Mouse (Mus musculus): ENCODE measurements at regions not wholly inside any gene's neighbourhood (a gene's known extent, or its start where the extent isn't known, plus 50 kb on each side); places are given as distances from the start of the nearest gene placed in this dataset.

GRCm38 (mm10) chr1:79197682-79198081 is 242.2 kb downstream of the Scg2 start:
- TF ChIP-seq EP300 (IDR thresholded peaks at IDR 0.05) (no peak), CTCF (IDR thresholded peaks at IDR 0.05) (no peak)

Data from lung, postnatal 0 days (tissue).